Mouse (Mus musculus): ENCODE measurements around the gene Mad1l1. TPM values are rescaled to one million over a fixed set of nuclear protein-coding genes. Genes with fewer than 3 reads are reported as not detected.

Mad1l1 gene
- polyA plus RNA-seq, 1 experiment from 2014 or later: 42.3 TPM

- Histone ChIP-seq H3K27me3 (replicated peaks; ENCODE audit: control insufficient read depth, insufficient read depth, low read length) (no peaks in the 10 kb centered on the region), H3K36me3 (ENCODE audit: control insufficient read depth, insufficient read depth, low read length) (no peaks in the 10 kb centered on the region), H3K9ac (ENCODE audit: low read length) (no peak overlapping the region), H3K9me3 (ENCODE audit: control insufficient read depth, low read length) (no peaks in the 10 kb centered on the region), H3K4me3 (ENCODE audit: low read depth, low read length) (no peak overlapping the region), H3K4me1 (replicated peaks; ENCODE audit: control insufficient read depth, insufficient read depth, low read length) (no peaks in the 10 kb centered on the region), H3K4me2 (ENCODE audit: low read length) (no peak overlapping the region), H3K27ac (ENCODE audit: low read depth) (no peak overlapping the region)
- ATAC-seq (replicated peaks; ENCODE audit: low FRiP score, low TSS enrichment, low read depth): no peak
- no peak for DNase-seq (ENCODE audit: low spot score)
- WGBS: 81% methylated on average over 6 of the region's 6 CpGs
Measured at GRCm38 (mm10) chr5:140163947-140164346, 157.4 kb downstream of the Mad1l1 start.

DNA sequence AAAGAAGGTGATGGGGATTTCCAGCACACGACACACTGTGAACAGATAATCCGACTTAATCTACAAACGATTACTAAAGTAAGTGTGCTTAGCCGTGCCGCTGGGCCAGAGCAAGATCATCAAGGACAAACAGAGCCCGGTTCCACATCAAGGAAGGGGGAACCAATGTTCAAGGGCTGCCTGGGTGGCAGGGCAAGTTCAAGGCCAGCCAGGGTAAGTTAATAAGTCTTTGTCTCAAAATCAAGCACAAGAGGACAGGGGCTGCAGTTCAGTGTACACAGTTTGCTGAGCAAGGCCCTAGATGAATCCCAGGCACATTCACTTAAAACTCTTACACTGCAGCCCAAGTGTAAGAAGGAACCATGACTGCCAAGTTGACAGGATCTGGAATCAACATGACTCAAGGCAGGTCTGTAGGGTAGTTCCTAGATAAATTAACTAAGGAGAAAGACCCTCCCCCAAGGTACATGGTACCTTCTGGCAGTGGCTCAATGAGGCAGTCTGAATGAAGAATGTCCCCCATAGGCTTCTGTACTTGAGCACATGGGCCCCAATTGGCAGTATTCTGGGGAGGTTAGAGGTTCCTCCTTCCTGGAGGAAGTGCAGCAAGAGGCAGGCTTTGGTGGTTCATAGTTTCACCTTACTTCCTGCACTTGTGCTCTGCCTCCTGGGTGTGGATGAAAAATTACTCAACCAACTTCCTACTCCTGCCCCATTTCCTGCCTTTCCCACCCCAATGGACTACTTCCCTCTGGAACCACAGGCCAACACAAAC lies 159.1 kb downstream of the Mad1l1 start:
- 66% methylated on average over 6 of the region's 6 CpGs for WGBS
- H3K36me3 ChIP-seq (ENCODE audit: control insufficient read depth, insufficient read depth, low read length): no peaks in the 10 kb centered on the region
- H3K9ac ChIP-seq (ENCODE audit: low read length): no peak overlapping the region
- H3K4me1 ChIP-seq (replicated peaks; ENCODE audit: control insufficient read depth, insufficient read depth, low read length): no peaks in the 10 kb centered on the region
- H3K27ac ChIP-seq (ENCODE audit: low read depth): no peak overlapping the region
- H3K4me3 ChIP-seq (ENCODE audit: low read depth, low read length): no peak overlapping the region
- H3K9me3 ChIP-seq (ENCODE audit: control insufficient read depth, low read length): no peaks in the 10 kb centered on the region
- DNase-seq (ENCODE audit: low spot score) (no peak), ATAC-seq (replicated peaks; ENCODE audit: low FRiP score, low TSS enrichment, low read depth) (no peak)
- no peak overlapping the region for H3K4me2 ChIP-seq (ENCODE audit: low read length)
- no peaks in the 10 kb centered on the region for H3K27me3 ChIP-seq (replicated peaks; ENCODE audit: control insufficient read depth, insufficient read depth, low read length)

DNA sequence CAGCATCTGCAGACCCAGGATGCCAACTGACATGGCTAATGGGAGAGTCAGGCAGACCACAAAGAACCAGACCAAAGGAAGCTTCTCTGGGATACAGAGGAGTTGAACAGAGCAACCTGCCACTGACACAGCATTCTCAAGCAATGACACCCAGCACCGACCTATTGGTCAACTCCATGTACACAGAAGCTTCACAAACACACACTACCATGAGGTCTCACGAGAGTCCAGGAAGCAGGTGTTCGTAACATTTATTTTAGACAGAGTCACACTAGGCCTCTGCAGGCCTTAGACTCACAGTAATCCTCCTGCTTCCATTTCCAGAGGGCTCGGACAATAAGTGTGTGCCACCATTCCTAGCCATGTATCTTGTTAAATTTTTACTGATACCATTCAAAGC lies 162.3 kb downstream of the Mad1l1 start:
- ATAC-seq (replicated peaks; ENCODE audit: low FRiP score, low TSS enrichment, low read depth): no peak
- H3K4me3 ChIP-seq (ENCODE audit: low read depth, low read length): no peak overlapping the region

DNA sequence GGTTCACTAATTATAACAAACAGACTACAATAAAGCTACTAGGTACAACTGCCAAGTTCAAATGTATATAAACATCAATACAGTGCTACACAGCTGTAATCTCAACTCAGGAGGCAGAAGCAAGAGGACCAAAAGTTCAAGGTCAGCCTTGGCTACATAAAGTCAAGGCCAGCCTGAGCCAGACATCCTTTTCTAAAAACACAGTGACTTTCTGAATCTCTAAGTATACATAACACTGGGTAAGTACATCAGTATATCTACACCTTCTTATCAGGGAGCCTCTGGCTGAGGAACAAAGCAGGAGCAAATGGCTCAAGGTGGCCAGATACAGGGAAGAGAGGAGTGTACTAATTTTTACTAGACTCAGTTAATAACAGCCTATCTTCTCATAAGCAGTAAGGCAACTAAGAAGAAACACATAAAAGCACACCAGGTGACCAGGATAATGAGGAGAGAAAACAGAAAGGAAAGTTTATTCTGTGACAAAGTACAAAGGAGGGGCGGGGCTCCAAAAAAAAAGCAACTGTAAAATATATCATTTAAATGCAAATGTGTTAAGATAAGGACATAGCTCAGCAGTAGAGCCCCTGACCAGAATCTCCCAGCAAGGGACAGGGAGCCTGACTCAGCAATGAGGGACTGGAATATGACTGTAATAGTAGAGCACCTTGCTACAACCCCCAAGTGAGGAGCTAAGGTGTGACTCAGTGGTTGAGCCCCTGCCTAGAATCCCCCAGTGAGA lies 163.3 kb downstream of the Mad1l1 start:
- WGBS: 96% methylated on average over 1 of the region's 1 CpGs
- no peak overlapping the region for H3K27ac ChIP-seq (ENCODE audit: low read depth)
- H3K27me3 ChIP-seq (replicated peaks; ENCODE audit: control insufficient read depth, insufficient read depth, low read length): no peaks in the 10 kb centered on the region
- H3K9ac ChIP-seq (ENCODE audit: low read length): no peak overlapping the region
- no peaks in the 10 kb centered on the region for H3K4me1 ChIP-seq (replicated peaks; ENCODE audit: control insufficient read depth, insufficient read depth, low read length)
- no peak for ATAC-seq (replicated peaks; ENCODE audit: low FRiP score, low TSS enrichment, low read depth)
- H3K4me2 ChIP-seq (ENCODE audit: low read length): no peak overlapping the region
- DNase-seq (ENCODE audit: low spot score): no peak
- no peaks in the 10 kb centered on the region for H3K36me3 ChIP-seq (ENCODE audit: control insufficient read depth, insufficient read depth, low read length)
- H3K4me3 ChIP-seq (ENCODE audit: low read depth, low read length): no peak overlapping the region
- no peaks in the 10 kb centered on the region for H3K9me3 ChIP-seq (ENCODE audit: control insufficient read depth, low read length)

More for the DNA sequence above, 162.3 kb downstream of the Mad1l1 start:
- no peak overlapping the region for H3K27ac ChIP-seq (ENCODE audit: low read depth)
- no peaks in the 10 kb centered on the region for H3K27me3 ChIP-seq (replicated peaks; ENCODE audit: control insufficient read depth, insufficient read depth, low read length)
- no peaks in the 10 kb centered on the region for H3K9me3 ChIP-seq (ENCODE audit: control insufficient read depth, low read length)
- no peak for DNase-seq (ENCODE audit: low spot score)
- no peaks in the 10 kb centered on the region for H3K36me3 ChIP-seq (ENCODE audit: control insufficient read depth, insufficient read depth, low read length)
- H3K9ac ChIP-seq (ENCODE audit: low read length): no peak overlapping the region
- no peaks in the 10 kb centered on the region for H3K4me1 ChIP-seq (replicated peaks; ENCODE audit: control insufficient read depth, insufficient read depth, low read length)
- WGBS: 91% methylated on average over 4 of the region's 4 CpGs
- no peak overlapping the region for H3K4me2 ChIP-seq (ENCODE audit: low read length)

DNA sequence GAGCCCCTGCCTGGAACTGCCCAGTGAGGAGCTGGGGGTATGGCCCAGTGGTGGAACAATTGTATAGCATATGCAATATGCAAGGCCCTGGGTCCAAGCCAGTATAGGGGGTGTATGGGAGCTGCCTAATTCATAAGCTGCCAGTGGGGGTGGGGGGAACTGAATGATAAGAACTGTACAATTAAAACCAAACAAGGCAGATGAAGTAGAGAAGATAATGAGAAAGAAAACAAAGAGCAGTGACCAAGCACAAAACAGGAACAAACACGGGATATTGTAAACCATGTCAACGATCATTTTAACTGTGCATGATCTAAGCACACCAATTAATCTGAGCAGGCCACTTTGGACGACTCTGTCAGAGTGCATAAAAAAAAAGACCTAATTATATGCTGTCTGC lies 167.2 kb downstream of the Mad1l1 start:
- no peak overlapping the region for H3K27ac ChIP-seq (ENCODE audit: low read depth)
- H3K4me3 ChIP-seq (ENCODE audit: low read depth, low read length): no peak overlapping the region
- no peaks in the 10 kb centered on the region for H3K27me3 ChIP-seq (replicated peaks; ENCODE audit: control insufficient read depth, insufficient read depth, low read length)
- DNase-seq (ENCODE audit: low spot score) (no peak), ATAC-seq (replicated peaks; ENCODE audit: low FRiP score, low TSS enrichment, low read depth) (no peak)
- no peak overlapping the region for H3K9ac ChIP-seq (ENCODE audit: low read length)
- WGBS: 83% methylated on average over 3 of the region's 3 CpGs
- no peaks in the 10 kb centered on the region for H3K9me3 ChIP-seq (ENCODE audit: control insufficient read depth, low read length)
- H3K4me2 ChIP-seq (ENCODE audit: low read length): no peak overlapping the region
- no peaks in the 10 kb centered on the region for H3K36me3 ChIP-seq (ENCODE audit: control insufficient read depth, insufficient read depth, low read length)
- H3K4me1 ChIP-seq (replicated peaks; ENCODE audit: control insufficient read depth, insufficient read depth, low read length): no peaks in the 10 kb centered on the region

GRCm38 (mm10) chr5:140151871-140152270 lies 169.5 kb downstream of the Mad1l1 start:
- ATAC-seq (replicated peaks; ENCODE audit: low FRiP score, low TSS enrichment, low read depth) (no peak), DNase-seq (ENCODE audit: low spot score) (no peak)
- Histone ChIP-seq H3K27me3 (replicated peaks; ENCODE audit: control insufficient read depth, insufficient read depth, low read length) (no peaks in the 10 kb centered on the region), H3K36me3 (ENCODE audit: control insufficient read depth, insufficient read depth, low read length) (no peaks in the 10 kb centered on the region), H3K9me3 (ENCODE audit: control insufficient read depth, low read length) (no peaks in the 10 kb centered on the region), H3K4me3 (ENCODE audit: low read depth, low read length) (no peak overlapping the region), H3K4me1 (replicated peaks; ENCODE audit: control insufficient read depth, insufficient read depth, low read length) (no peaks in the 10 kb centered on the region), H3K27ac (ENCODE audit: low read depth) (no peak overlapping the region), H3K4me2 (ENCODE audit: low read length) (no peak overlapping the region), H3K9ac (ENCODE audit: low read length) (no peak overlapping the region)
- WGBS: 59% methylated on average over 2 of the region's 2 CpGs

DNA sequence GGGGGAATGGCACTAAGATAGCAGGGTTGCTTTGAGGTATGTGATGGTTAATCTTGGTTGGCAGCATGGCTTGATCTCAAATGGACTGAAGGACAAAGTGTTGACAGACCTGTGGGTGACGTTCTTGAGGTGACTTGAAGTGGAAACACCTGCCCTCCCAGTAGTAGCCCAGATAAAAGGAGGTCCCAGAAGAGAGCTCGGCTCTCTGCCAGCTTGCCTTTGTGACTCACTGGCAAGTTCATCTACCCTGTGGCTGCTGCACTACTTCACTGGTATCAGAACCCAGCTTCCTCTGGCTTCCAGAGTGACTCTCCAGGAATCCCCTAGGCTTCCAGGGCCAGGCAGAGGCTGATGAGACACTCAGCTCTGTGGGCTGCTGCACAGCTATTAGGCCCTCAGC lies 170.2 kb downstream of the Mad1l1 start:
- Histone ChIP-seq H3K4me1 (replicated peaks; ENCODE audit: control insufficient read depth, insufficient read depth, low read length) (no peaks in the 10 kb centered on the region), H3K27me3 (replicated peaks; ENCODE audit: control insufficient read depth, insufficient read depth, low read length) (no peaks in the 10 kb centered on the region), H3K27ac (ENCODE audit: low read depth) (no peak overlapping the region), H3K36me3 (ENCODE audit: control insufficient read depth, insufficient read depth, low read length) (no peaks in the 10 kb centered on the region), H3K4me3 (ENCODE audit: low read depth, low read length) (no peak overlapping the region), H3K9me3 (ENCODE audit: control insufficient read depth, low read length) (no peaks in the 10 kb centered on the region), H3K4me2 (ENCODE audit: low read length) (no peak overlapping the region), H3K9ac (ENCODE audit: low read length) (no peak overlapping the region)
- DNase-seq (ENCODE audit: low spot score) (no peak), ATAC-seq (replicated peaks; ENCODE audit: low FRiP score, low TSS enrichment, low read depth) (no peak)
- WGBS: 77% methylated on average over 2 of the region's 2 CpGs

GRCm38 (mm10) chr5:140150694-140151093 lies 170.7 kb downstream of the Mad1l1 start:
- H3K36me3 ChIP-seq (ENCODE audit: control insufficient read depth, insufficient read depth, low read length): no peaks in the 10 kb centered on the region
- no peaks in the 10 kb centered on the region for H3K4me1 ChIP-seq (replicated peaks; ENCODE audit: control insufficient read depth, insufficient read depth, low read length)
- no peak for DNase-seq (ENCODE audit: low spot score)
- no peak overlapping the region for H3K4me3 ChIP-seq (ENCODE audit: low read depth, low read length)
- ATAC-seq (replicated peaks; ENCODE audit: low FRiP score, low TSS enrichment, low read depth): no peak
- H3K27ac ChIP-seq (ENCODE audit: low read depth): no peak overlapping the region
- no peaks in the 10 kb centered on the region for H3K9me3 ChIP-seq (ENCODE audit: control insufficient read depth, low read length)
- H3K27me3 ChIP-seq (replicated peaks; ENCODE audit: control insufficient read depth, insufficient read depth, low read length): no peaks in the 10 kb centered on the region
- no peak overlapping the region for H3K9ac ChIP-seq (ENCODE audit: low read length)
- WGBS: 96% methylated on average over 2 of the region's 2 CpGs
- no peak overlapping the region for H3K4me2 ChIP-seq (ENCODE audit: low read length)

DNA sequence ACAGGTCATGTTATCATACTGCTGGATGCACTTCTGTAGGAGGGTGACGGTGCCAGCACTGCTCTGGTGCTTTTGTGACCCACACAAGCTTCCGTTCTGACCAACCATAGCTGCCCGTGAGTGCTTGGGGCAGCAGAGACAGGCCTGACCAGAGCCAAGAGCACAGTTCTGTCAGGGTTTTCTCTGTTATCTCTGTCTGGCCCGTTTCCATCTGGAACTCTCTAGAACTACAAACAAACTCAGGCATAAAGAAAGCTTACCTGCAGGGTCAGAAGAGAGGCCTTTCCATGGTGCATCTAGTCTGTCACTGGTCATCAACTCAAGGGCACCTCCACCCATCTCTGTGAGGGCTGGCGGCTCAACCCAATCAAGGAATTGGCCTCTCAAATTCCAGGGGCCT lies 171.2 kb downstream of the Mad1l1 start:
- Histone ChIP-seq H3K4me2 (ENCODE audit: low read length) (no peak overlapping the region), H3K36me3 (ENCODE audit: control insufficient read depth, insufficient read depth, low read length) (no peaks in the 10 kb centered on the region), H3K27me3 (replicated peaks; ENCODE audit: control insufficient read depth, insufficient read depth, low read length) (no peaks in the 10 kb centered on the region), H3K4me3 (ENCODE audit: low read depth, low read length) (no peak overlapping the region), H3K9me3 (ENCODE audit: control insufficient read depth, low read length) (no peaks in the 10 kb centered on the region), H3K4me1 (replicated peaks; ENCODE audit: control insufficient read depth, insufficient read depth, low read length) (no peaks in the 10 kb centered on the region), H3K27ac (ENCODE audit: low read depth) (no peak overlapping the region), H3K9ac (ENCODE audit: low read length) (no peak overlapping the region)
- DNase-seq (ENCODE audit: low spot score) (no peak), ATAC-seq (replicated peaks; ENCODE audit: low FRiP score, low TSS enrichment, low read depth) (no peak)
- WGBS: 88% methylated on average over 5 of the region's 5 CpGs

All from intestine, embryonic 14.5 days (tissue).